Mouse (Mus musculus): ENCODE results near the gene Sfrp2. TPM values are rescaled to one million over a fixed set of nuclear protein-coding genes. Genes with fewer than 3 reads are reported as not detected.

Gene Sfrp2
- polyA plus RNA-seq, 1 experiment = 49.9 TPM

DNA sequence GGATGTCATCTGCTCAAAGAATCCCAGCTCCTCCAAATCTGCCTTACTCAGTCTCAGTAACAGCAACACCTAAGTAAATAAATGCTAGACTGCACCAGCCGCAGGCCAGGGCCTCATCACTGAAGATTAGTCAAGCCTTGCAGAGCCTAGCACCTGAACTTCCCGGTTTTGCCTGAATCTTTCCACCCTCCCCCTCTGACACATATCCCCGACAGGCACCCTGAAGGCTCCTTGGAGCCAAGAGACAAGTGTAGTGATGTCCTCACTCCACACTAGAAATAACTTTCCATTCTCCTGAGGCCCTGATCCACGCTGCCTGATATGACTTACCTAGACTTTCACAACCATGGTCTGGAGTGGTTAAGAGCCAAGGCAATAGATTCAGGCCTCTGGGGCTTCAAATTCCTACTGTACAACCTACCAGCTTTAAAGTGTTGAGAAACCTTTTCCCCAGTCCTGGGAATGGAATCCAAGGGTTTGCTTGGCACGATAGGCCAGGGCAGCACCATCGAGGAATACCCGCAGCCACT, 21.7 kb downstream of the Sfrp2 start:
- no peak overlapping the region for H3K4me3 ChIP-seq (ENCODE audit: insufficient read depth, low read length)
- no peaks in the 10 kb centered on the region for H3K4me1 ChIP-seq (ENCODE audit: control insufficient read depth, insufficient read depth, low read length)
- no peak overlapping the region for H3K27ac ChIP-seq (ENCODE audit: insufficient read depth, low read length)
- TF ChIP-seq CTCF (IDR thresholded peaks at IDR 0.05; ENCODE audit: borderline replicate concordance, insufficient read depth, low read length) (no peak), POLR2A (IDR thresholded peaks at IDR 0.05; ENCODE audit: low read depth, low read length) (no peak)

DNA sequence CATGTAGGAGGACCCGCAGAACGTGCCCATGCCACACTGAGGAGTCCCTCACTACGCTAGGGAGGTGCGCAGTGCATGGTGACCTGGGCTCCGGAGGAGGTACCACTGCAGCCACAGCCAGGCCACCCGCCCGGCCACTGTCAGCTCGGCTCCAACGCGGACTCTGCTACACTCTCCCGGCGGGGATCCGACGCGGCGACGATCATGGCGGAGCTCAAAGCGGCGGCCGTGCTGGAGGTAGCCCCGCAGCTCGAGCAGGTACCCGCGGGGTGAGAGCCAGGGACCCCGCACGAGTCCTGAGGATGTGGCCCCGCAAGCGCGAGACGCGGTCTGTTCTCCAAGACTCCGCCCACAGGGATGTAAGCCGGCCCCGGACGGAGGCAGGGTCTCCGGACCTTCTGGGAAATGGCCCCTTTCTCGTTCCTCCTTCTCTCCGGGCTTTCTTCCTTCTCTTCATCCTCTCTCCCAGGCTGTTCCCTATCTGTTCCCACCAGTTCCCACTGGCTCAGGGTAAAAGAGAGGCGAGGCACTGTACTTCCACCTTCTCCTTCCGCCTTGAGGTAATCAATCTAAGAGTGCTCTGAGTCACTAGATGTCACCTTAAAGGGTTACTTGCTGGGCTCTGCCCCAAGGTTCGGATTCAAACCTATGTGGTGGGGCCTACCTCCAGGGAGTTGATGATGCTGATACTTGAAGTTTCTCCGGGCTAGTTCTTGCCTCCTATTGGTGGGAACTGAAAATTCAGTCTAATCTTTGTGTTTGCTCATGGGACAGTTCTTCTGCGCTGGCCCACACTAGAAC, 23.7 kb downstream of the Sfrp2 start:
- Histone ChIP-seq H3K27ac (ENCODE audit: insufficient read depth, low read length) (no peak overlapping the region), H3K4me1 (ENCODE audit: control insufficient read depth, insufficient read depth, low read length) (no peaks in the 10 kb centered on the region), H3K4me3 (ENCODE audit: insufficient read depth, low read length) (peak overlapping the region; percentile 41)
- TF ChIP-seq POLR2A (IDR thresholded peaks at IDR 0.05; ENCODE audit: low read depth, low read length) (0 out of 2 replicates have a peak, but pooled peaks have one; percentile 39), CTCF (IDR thresholded peaks at IDR 0.05; ENCODE audit: borderline replicate concordance, insufficient read depth, low read length) (no peak)

DNA sequence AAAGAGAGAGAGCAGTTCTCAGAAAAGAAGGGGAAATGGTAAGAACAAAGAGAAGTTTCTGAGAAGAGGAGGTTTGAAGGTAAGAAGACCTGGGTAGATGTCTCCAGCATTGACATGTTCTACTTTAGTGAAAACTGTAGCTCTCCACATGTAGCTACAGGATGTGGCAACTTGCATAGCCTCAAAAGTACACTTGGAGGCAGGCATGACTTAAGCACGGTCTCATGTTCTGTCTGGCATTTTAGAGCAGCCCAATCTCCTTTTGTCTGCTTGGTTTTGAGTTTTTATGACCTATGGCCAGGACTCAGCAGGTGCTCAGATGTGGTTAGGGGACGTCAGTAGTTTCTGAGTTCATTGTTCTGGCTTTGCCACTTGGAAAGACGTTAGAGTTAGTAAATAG, 25.3 kb downstream of the Sfrp2 start:
- TF ChIP-seq POLR2A (IDR thresholded peaks at IDR 0.05; ENCODE audit: low read depth, low read length) (no peak), CTCF (IDR thresholded peaks at IDR 0.05; ENCODE audit: borderline replicate concordance, insufficient read depth, low read length) (no peak)
- no peak overlapping the region for H3K27ac ChIP-seq (ENCODE audit: insufficient read depth, low read length)

DNA sequence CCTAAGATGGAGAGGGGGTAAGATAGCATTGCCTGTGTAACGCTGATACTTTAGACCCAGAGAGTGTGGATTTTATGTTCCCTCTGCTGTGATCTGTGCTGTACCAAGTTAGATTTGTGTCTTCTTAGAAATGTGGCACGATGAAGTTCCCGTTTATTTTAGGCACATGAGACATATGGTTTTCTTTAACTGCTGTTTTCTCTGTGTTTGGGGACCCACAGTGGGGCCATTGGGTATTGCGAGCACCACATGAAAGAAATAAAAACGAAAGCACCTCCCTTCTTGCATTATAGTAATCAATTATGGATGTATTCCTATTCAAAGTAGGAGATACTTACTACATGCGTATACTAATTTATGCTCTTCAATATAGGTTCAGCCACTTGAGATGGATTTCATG, 31.0 kb downstream of the Sfrp2 start:
- Histone ChIP-seq H3K4me3 (ENCODE audit: insufficient read depth, low read length) (no peak overlapping the region), H3K4me1 (ENCODE audit: control insufficient read depth, insufficient read depth, low read length) (no peaks in the 10 kb centered on the region), H3K27ac (ENCODE audit: insufficient read depth, low read length) (no peak overlapping the region)
- TF ChIP-seq CTCF (IDR thresholded peaks at IDR 0.05; ENCODE audit: borderline replicate concordance, insufficient read depth, low read length) = no peak
- TF ChIP-seq POLR2A (IDR thresholded peaks at IDR 0.05; ENCODE audit: low read depth, low read length) = no peak

More for the DNA sequence above, 25.3 kb downstream of the Sfrp2 start:
- no peaks in the 10 kb centered on the region for H3K4me1 ChIP-seq (ENCODE audit: control insufficient read depth, insufficient read depth, low read length)
- no peak overlapping the region for H3K4me3 ChIP-seq (ENCODE audit: insufficient read depth, low read length)

DNA sequence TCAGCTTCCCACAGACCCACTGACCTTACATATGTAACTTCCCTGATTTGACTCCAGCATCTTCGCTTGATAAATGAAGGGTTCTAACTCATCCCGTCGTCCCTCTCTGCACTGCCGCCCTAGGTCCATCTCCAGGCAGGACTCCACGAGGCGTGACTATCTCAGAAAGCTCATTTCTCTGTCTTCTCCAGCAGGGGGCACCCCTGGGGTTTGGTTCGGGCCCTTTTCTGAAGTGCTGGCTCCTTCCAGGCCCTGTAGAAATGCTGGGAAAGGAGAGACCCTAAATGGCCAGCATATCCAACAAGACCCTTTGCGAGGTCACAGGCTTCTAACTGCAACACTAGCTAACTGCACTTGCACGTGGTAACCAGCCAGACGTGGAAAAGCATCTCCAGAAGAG, 31.7 kb downstream of the Sfrp2 start:
- H3K27ac ChIP-seq (ENCODE audit: insufficient read depth, low read length) = no peak overlapping the region
- H3K4me3 ChIP-seq (ENCODE audit: insufficient read depth, low read length) = no peak overlapping the region
- H3K4me1 ChIP-seq (ENCODE audit: control insufficient read depth, insufficient read depth, low read length) = no peaks in the 10 kb centered on the region
- TF ChIP-seq CTCF (IDR thresholded peaks at IDR 0.05; ENCODE audit: borderline replicate concordance, insufficient read depth, low read length) (no peak), POLR2A (IDR thresholded peaks at IDR 0.05; ENCODE audit: low read depth, low read length) (no peak)

DNA sequence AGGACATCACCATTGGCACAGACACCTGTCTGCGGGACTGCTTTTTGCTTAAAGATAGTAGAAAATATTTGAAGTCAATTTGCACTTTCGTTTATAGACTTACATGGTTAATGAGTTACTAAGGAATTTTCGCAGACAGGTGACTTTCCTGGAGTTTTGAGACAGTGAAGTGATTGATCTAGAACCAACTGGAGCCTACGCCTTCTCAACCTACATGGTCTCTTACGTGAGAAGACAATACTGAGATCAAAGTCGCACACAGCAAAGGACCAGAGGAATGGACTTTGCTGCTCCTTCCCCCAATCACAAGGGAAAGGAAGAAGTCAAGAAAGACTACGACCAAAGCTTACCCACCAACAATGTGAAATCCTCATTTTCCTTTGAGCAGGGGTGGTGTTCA, 33.4 kb downstream of the Sfrp2 start:
- no peak overlapping the region for H3K27ac ChIP-seq (ENCODE audit: insufficient read depth, low read length)
- H3K4me3 ChIP-seq (ENCODE audit: insufficient read depth, low read length) = no peak overlapping the region
- no peaks in the 10 kb centered on the region for H3K4me1 ChIP-seq (ENCODE audit: control insufficient read depth, insufficient read depth, low read length)
- TF ChIP-seq CTCF (IDR thresholded peaks at IDR 0.05; ENCODE audit: borderline replicate concordance, insufficient read depth, low read length) (no peak), POLR2A (IDR thresholded peaks at IDR 0.05; ENCODE audit: low read depth, low read length) (no peak)

DNA sequence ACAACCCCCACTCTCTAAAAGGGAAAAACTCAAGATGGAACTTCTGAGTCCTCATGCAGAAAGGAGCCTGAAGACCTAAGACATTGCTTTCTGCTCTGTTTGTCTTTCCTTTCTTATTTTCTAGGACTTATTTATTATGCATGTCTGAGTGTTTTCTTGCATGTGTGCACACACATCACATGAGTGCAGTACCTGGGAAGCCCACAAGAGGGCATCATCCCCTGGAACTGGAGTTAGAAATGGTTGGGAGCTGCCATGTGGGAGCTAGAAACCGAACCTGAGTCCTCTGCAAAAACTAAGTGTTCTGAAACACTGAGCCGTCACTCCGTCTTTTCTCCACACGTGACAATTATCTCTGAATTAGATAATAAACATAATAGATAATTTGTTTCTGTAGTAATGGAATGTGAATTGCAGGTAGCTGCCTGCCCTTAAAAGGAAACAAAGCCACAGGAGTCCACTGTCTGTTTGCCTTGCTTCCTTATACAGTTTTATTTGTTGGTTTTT, 35.6 kb downstream of the Sfrp2 start:
- no peak for TF ChIP-seq POLR2A (IDR thresholded peaks at IDR 0.05; ENCODE audit: low read depth, low read length)
- H3K4me3 ChIP-seq (ENCODE audit: insufficient read depth, low read length) = no peak overlapping the region
- H3K27ac ChIP-seq (ENCODE audit: insufficient read depth, low read length) = no peak overlapping the region
- no peaks in the 10 kb centered on the region for H3K4me1 ChIP-seq (ENCODE audit: control insufficient read depth, insufficient read depth, low read length)

DNA sequence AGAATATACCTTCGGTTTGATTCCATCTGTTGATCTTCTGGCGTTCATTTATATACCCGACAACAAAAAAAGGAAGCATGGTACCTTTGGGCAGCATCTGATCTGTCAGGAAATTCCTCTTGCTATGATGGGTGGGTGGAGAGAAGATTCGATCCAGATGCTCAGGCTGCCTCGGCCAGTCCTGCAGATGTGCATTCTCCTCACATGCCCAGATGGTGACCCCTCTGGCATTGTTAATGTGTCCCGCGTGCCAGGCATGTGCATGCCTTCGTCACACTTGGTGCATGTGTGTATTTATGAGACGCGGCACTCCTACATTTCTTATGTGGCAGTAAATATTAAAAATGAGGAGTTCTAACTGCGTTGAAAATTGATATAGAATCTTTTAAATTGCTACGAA, 42.4 kb downstream of the Sfrp2 start:
- TF ChIP-seq POLR2A (IDR thresholded peaks at IDR 0.05; ENCODE audit: low read depth, low read length) (no peak), CTCF (IDR thresholded peaks at IDR 0.05; ENCODE audit: borderline replicate concordance, insufficient read depth, low read length) (no peak)
- H3K4me1 ChIP-seq (ENCODE audit: control insufficient read depth, insufficient read depth, low read length) = peaks cover 2% of the 10 kb centered on the region; the same call in 1 of the 2 replicates
- no peak overlapping the region for H3K27ac ChIP-seq (ENCODE audit: insufficient read depth, low read length)
- H3K4me3 ChIP-seq (ENCODE audit: insufficient read depth, low read length) = no peak overlapping the region

DNA sequence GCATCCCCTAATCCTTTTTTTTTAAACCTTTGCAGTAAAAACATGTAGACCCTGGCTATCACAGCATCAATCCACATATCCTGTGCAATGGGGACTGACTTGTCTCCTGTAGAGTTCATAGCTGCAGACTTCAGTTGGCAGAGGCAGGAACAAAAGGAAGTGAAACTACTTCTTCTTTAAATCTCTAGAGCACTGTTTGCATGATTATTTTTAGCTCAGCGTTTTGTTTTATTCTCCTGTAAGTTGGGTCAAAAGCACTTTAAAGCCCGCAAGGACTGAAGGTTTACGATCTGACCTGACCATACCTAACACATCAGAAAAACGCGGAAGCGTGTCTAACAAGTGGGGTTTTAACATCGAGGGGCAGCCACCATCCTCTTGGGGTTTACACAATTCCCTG, 45.9 kb downstream of the Sfrp2 start:
- no peak overlapping the region for H3K4me3 ChIP-seq (ENCODE audit: insufficient read depth, low read length)
- peaks cover 2% of the 10 kb centered on the region; the same call in 1 of the 2 replicates for H3K4me1 ChIP-seq (ENCODE audit: control insufficient read depth, insufficient read depth, low read length)

DNA sequence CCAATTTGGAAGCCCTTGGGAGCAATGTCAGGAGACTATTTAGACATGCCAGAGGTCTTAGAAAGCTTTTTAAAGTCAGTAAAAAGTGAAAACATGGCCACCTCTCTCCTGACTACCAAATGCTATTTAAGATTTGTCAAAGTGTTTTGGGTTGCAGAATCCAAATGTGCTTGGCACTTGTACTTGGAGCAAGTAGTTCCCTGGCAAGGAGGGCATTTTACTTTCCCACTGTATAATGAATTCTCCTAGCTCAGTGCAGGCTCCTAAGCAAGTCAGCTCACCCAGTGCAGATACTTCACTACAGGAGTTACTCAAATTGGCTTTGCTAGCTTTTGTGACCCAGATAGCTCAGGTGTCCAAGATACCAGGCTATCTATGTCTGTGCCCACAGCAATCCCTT, 46.7 kb downstream of the Sfrp2 start:
- TF ChIP-seq POLR2A (IDR thresholded peaks at IDR 0.05; ENCODE audit: low read depth, low read length) (no peak), CTCF (IDR thresholded peaks at IDR 0.05; ENCODE audit: borderline replicate concordance, insufficient read depth, low read length) (no peak)
- no peak overlapping the region for H3K4me3 ChIP-seq (ENCODE audit: insufficient read depth, low read length)
- H3K4me1 ChIP-seq (ENCODE audit: control insufficient read depth, insufficient read depth, low read length) = peaks cover 2% of the 10 kb centered on the region; the same call in 1 of the 2 replicates
- H3K27ac ChIP-seq (ENCODE audit: insufficient read depth, low read length) = no peak overlapping the region

More for the DNA sequence above, 45.9 kb downstream of the Sfrp2 start:
- no peak for TF ChIP-seq POLR2A (IDR thresholded peaks at IDR 0.05; ENCODE audit: low read depth, low read length)
- TF ChIP-seq CTCF (IDR thresholded peaks at IDR 0.05; ENCODE audit: borderline replicate concordance, insufficient read depth, low read length) = no peak
- H3K27ac ChIP-seq (ENCODE audit: insufficient read depth, low read length) = no peak overlapping the region

Data from embryonic fibroblast, embryonic 13.5 days (primary cell).